21 mouse cellular contexts compared by ENCODE assay signal in the genomic region with DNA sequence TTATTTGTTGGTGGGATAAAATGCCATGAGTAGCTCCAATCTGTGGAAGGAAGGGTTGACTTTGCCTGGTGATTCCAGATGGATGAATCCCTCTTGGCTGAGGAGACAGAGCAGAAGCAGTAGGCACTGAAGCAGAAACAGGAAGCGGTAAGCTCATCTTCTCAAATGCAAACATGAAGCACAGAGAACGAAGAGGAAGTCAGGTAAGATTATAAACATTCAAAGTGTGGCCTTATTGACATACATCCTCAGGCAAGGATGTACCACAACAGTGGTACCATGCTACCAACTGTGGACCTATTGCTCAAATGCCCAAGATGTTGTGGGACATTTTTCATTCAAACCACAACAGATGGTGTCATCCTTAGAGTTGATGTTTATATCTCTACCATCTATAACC.
DNase-seq lines count a peak whose midpoint lies in the region; ATAC-seq and TF ChIP-seq lines count a peak whose summit lies in the region.
"Had no signal": no experiment of that assay in that cellular context is flagged by ENCODE, and none has a peak within 500 bp of the region (broad histone marks: within the 10 kb centered on the region; RNA-seq: fewer than 3 reads in every experiment).

No protein-coding gene starts in this region.

- H3K4me1 ChIP-seq in CH12.LX (ENCODE audit: control insufficient read depth in 1 of 2, insufficient read depth in 2 of 2), result peaks cover 25 to 91% of the 10 kb centered on the region in 2 experiments
- H3K4me1 ChIP-seq: intestine, embryonic 15.5 days had no signal

- in situ Hi-C loops in CH12.LX (cut with MboI; ENCODE audit: low pct_ligation_motif_present, low pct_unique_long_range_greater_than_20kb, low sequenced_read_pairs), result no loop called here

- no peak for TF ChIP-seq POLR2A in CH12.LX (IDR thresholded peaks at IDR 0.05; ENCODE audit: low read depth, low read length)

- H3K36me3 ChIP-seq in CH12.LX (replicated peaks in 1 of 2; ENCODE audit: control insufficient read depth in 1 of 2, insufficient read depth in 1 of 2, low read length in 1 of 2), result no peaks in the 10 kb centered on the region
- H3K36me3 ChIP-seq: heart, embryonic 12.5 days; heart, embryonic 15.5 days; hindbrain, embryonic 10.5 days; hindbrain, embryonic 15.5 days; intestine, embryonic 15.5 days had no signal

- TF ChIP-seq RAD21 in CH12.LX (IDR thresholded peaks at IDR 0.05; ENCODE audit: low read depth, low read length), result no peak

- peak; percentile 45 for ATAC-seq in inflammation-experienced regulatory T-cells, adult 6 months
- ATAC-seq: forebrain, embryonic 14.5 days; forebrain, postnatal 0 days; intestine, embryonic 15.5 days had no signal

- H3K9me3 ChIP-seq in CH12.LX (replicated peaks; ENCODE audit: low read length), result no peaks in the 10 kb centered on the region
- H3K9me3 ChIP-seq: heart, embryonic 12.5 days; heart, embryonic 15.5 days; hindbrain, embryonic 10.5 days; hindbrain, embryonic 15.5 days; intestine, embryonic 15.5 days had no signal

- no peak overlapping the region for H3K4me2 ChIP-seq in CH12.LX (ENCODE audit: insufficient read depth, low read depth, poor library complexity, severe bottlenecking)
- H3K4me2 ChIP-seq: heart, embryonic 12.5 days; heart, embryonic 15.5 days; hindbrain, embryonic 15.5 days; intestine, embryonic 15.5 days had no signal

- no peak for TF ChIP-seq CTCF in CH12.LX (conservative IDR thresholded peaks at IDR 0.05 in 1 of 2, IDR thresholded peaks at IDR 0.05 in 1 of 2; ENCODE audit: low read depth in 2 of 2, low read length in 2 of 2)

- H3K27ac ChIP-seq in CH12.LX (ENCODE audit: insufficient read depth, low read depth), result peak overlapping the region; percentile 36; the same call in 1 of the 2 replicates
- H3K27ac ChIP-seq: gastrocnemius, adult 2 months; heart, embryonic 15.5 days; hindbrain, embryonic 10.5 days; hindbrain, embryonic 15.5 days; intestine, embryonic 15.5 days had no signal

- no peak overlapping the region for H3K4me3 ChIP-seq in CH12.LX (replicated peaks in 1 of 3; ENCODE audit: low read depth in 2 of 3, low read length in 2 of 3, poor library complexity in 1 of 3)
- H3K4me3 ChIP-seq: gastrocnemius, adult 2 months; heart, embryonic 12.5 days; heart, embryonic 15.5 days; hindbrain, embryonic 10.5 days; hindbrain, embryonic 15.5 days; intestine, embryonic 15.5 days had no signal

- peak; percentile 20 to 27 for DNase-seq in cerebellum, postnatal 10 days
- no peak for DNase-seq in cerebellum, adult 9-10 months
- peak; percentile 30 for DNase-seq in CH12.LX (ENCODE audit: extremely low read depth)
- no peak for DNase-seq in T-cell, adult 2 months (ENCODE audit: low spot score)
- DNase-seq in gastrocnemius, postnatal 4 days (ENCODE audit: low spot score in 2 of 2), result no peak
- no peak for DNase-seq in kidney, adult 11 months
- DNase-seq: adrenal gland, adult 2 months; cerebellum, adult 11 months; cerebellum, adult 2 months; forebrain, postnatal 0 days; gastrocnemius, adult 2 months; gastrocnemius, postnatal 14 days; heart, postnatal 10 days; heart, postnatal 36 days had no signal

- H3K9ac ChIP-seq in CH12.LX (ENCODE audit: insufficient read depth, low read depth), result no peak overlapping the region
- H3K9ac ChIP-seq: forebrain, postnatal 0 days; heart, embryonic 12.5 days; heart, embryonic 15.5 days; hindbrain, embryonic 15.5 days; intestine, embryonic 15.5 days had no signal

- TF ChIP-seq EP300 in CH12.LX (IDR thresholded peaks at IDR 0.05; ENCODE audit: low read length), result peak; percentile 69

- H3K79me2 ChIP-seq in CH12.LX (replicated peaks; ENCODE audit: control insufficient read depth, extremely low read depth, insufficient read depth, poor library complexity, severe bottlenecking), result no peaks in the 10 kb centered on the region

- H3K27me3 ChIP-seq in CH12.LX (replicated peaks), result no peaks in the 10 kb centered on the region
- H3K27me3 ChIP-seq: heart, embryonic 12.5 days; heart, embryonic 15.5 days; hindbrain, embryonic 15.5 days; intestine, embryonic 15.5 days had no signal

- dilution Hi-C loops in CH12.LX (cut with MboI; ENCODE audit: extremely low pct_ligation_motif_present, extremely low pct_unique_long_range_greater_than_20kb, low sequenced_read_pairs), result no loop called here

TF ChIP-seq in CH12.LX, 34 proteins besides CTCF, POLR2A, EP300 and RAD21:
- TF ChIP-seq SMC3 (IDR thresholded peaks at IDR 0.05; ENCODE audit: low read depth, low read length) (no peak), NELFE (IDR thresholded peaks at IDR 0.05; ENCODE audit: low read depth, low read length) (no peak), UBTF (IDR thresholded peaks at IDR 0.05; ENCODE audit: low read depth, low read length) (no peak), MAX (IDR thresholded peaks at IDR 0.05; ENCODE audit: low read length) (0 out of 2 replicates have a peak, but pooled peaks have one; percentile 39), MXI1 (IDR thresholded peaks at IDR 0.05; ENCODE audit: low read depth, low read length) (no peak), HCFC1 (IDR thresholded peaks at IDR 0.05; ENCODE audit: low read depth, low read length) (no peak), BHLHE40 (IDR thresholded peaks at IDR 0.05; ENCODE audit: low read depth, low read length) (0 out of 2 replicates have a peak, but pooled peaks have one; percentile 12), ZMIZ1 (IDR thresholded peaks at IDR 0.05; ENCODE audit: low read depth, low read length) (no peak), ELF1 (IDR thresholded peaks at IDR 0.05; ENCODE audit: low read depth, low read length) (peak; percentile 29; the same call in 1 of the 2 replicates), SIN3A (IDR thresholded peaks at IDR 0.05; ENCODE audit: low read length) (no peak), GABPA (IDR thresholded peaks at IDR 0.05; ENCODE audit: insufficient replicate concordance, low read depth, low read length) (no peak), PAX5 (IDR thresholded peaks at IDR 0.05; ENCODE audit: low read length) (no peak)

Comparison
In these comparisons a context has a peak if more than half of its experiments do, and no peak if none do; other contexts are left out.
1. DNase-seq: peak in cerebellum, postnatal 10 days (2 of 2) and CH12.LX (single experiment); none in cerebellum, adult 9-10 months (single experiment), T-cell, adult 2 months (single experiment), gastrocnemius, postnatal 4 days (0 of 2) and kidney, adult 11 months (single experiment).